8 mouse cellular contexts compared by ENCODE assay signal in genomic region chr15:24588943-24589342, GRCm38 (mm10).
DNase-seq lines count a peak whose midpoint lies in the region; ATAC-seq lines count a peak whose summit lies in the region.

No protein-coding gene starts in this region.

- no peak overlapping the region for H3K4me2 ChIP-seq in embryonic facial prominence, embryonic 11.5 days (ENCODE audit: low read depth, low read length)
- H3K4me2 ChIP-seq in hindbrain, embryonic 15.5 days, result no peak overlapping the region
- no peak overlapping the region for H3K4me2 ChIP-seq in neural tube, embryonic 12.5 days (replicated peaks)

- no peak overlapping the region for H3K4me3 ChIP-seq in embryonic facial prominence, embryonic 11.5 days (ENCODE audit: low read depth, low read length)
- no peak overlapping the region for H3K4me3 ChIP-seq in hindbrain, embryonic 15.5 days
- H3K4me3 ChIP-seq in limb, embryonic 10.5 days, result no peak overlapping the region
- H3K4me3 ChIP-seq in neural tube, embryonic 12.5 days, result no peak overlapping the region

- H3K4me1 ChIP-seq in embryonic facial prominence, embryonic 11.5 days (ENCODE audit: control insufficient read depth, insufficient read depth, low read length), result no peaks in the 10 kb centered on the region
- no peaks in the 10 kb centered on the region for H3K4me1 ChIP-seq in hindbrain, embryonic 15.5 days (replicated peaks)
- H3K4me1 ChIP-seq in limb, embryonic 10.5 days, result no peaks in the 10 kb centered on the region
- H3K4me1 ChIP-seq in neural tube, embryonic 12.5 days, result no peaks in the 10 kb centered on the region

- H3K9ac ChIP-seq in embryonic facial prominence, embryonic 11.5 days (replicated peaks; ENCODE audit: low read length), result no peak overlapping the region
- H3K9ac ChIP-seq in hindbrain, embryonic 15.5 days, result no peak overlapping the region
- no peak overlapping the region for H3K9ac ChIP-seq in neural tube, embryonic 12.5 days

- peak; percentile 81 for DNase-seq in testis, postnatal 10 days (ENCODE audit: low spot score)
- no peak for DNase-seq in testis, postnatal 14 days (ENCODE audit: low spot score)
- peak; percentile 68 for DNase-seq in adrenal gland, postnatal 10 days
- DNase-seq in embryonic facial prominence, embryonic 11.5 days (ENCODE audit: low spot score), result peak; percentile 78
- DNase-seq in limb, embryonic 10.5 days (ENCODE audit: low spot score), result peak; percentile 64
- DNase-seq in ovary, adult 18-20 months (ENCODE audit: low spot score), result no peak

- no peaks in the 10 kb centered on the region for H3K36me3 ChIP-seq in embryonic facial prominence, embryonic 11.5 days (replicated peaks; ENCODE audit: control insufficient read depth, insufficient read depth, low read depth, low read length)
- H3K36me3 ChIP-seq in hindbrain, embryonic 15.5 days, result no peaks in the 10 kb centered on the region
- no peaks in the 10 kb centered on the region for H3K36me3 ChIP-seq in limb, embryonic 10.5 days
- no peaks in the 10 kb centered on the region for H3K36me3 ChIP-seq in neural tube, embryonic 12.5 days

- H3K27me3 ChIP-seq in embryonic facial prominence, embryonic 11.5 days (ENCODE audit: control insufficient read depth, insufficient read depth, low read length), result no peaks in the 10 kb centered on the region
- no peaks in the 10 kb centered on the region for H3K27me3 ChIP-seq in hindbrain, embryonic 15.5 days
- H3K27me3 ChIP-seq in limb, embryonic 10.5 days (ENCODE audit: low read depth, poor library complexity, severe bottlenecking), result no peaks in the 10 kb centered on the region
- no peaks in the 10 kb centered on the region for H3K27me3 ChIP-seq in neural tube, embryonic 12.5 days (replicated peaks)

- H3K27ac ChIP-seq in embryonic facial prominence, embryonic 11.5 days (replicated peaks; ENCODE audit: low read depth, low read length), result no peak overlapping the region
- H3K27ac ChIP-seq in hindbrain, embryonic 15.5 days (replicated peaks), result no peak overlapping the region
- no peak overlapping the region for H3K27ac ChIP-seq in limb, embryonic 10.5 days
- no peak overlapping the region for H3K27ac ChIP-seq in neural tube, embryonic 12.5 days

- ATAC-seq in embryonic facial prominence, embryonic 11.5 days (replicated peaks; ENCODE audit: insufficient number of reproducible peaks, low FRiP score, low TSS enrichment, low read depth), result no peak
- peak; percentile 45; the same call in 1 of the 2 replicates for ATAC-seq in hindbrain, embryonic 15.5 days (ENCODE audit: low FRiP score, low read depth)
- ATAC-seq in neural tube, embryonic 12.5 days (ENCODE audit: low FRiP score, low read depth), result 0 out of 2 replicates have a peak, but pooled peaks have one; percentile 37

- no peaks in the 10 kb centered on the region for H3K9me3 ChIP-seq in embryonic facial prominence, embryonic 11.5 days (replicated peaks; ENCODE audit: control insufficient read depth, low read length)
- no peaks in the 10 kb centered on the region for H3K9me3 ChIP-seq in hindbrain, embryonic 15.5 days
- no peaks in the 10 kb centered on the region for H3K9me3 ChIP-seq in limb, embryonic 10.5 days (replicated peaks)
- H3K9me3 ChIP-seq in neural tube, embryonic 12.5 days, result no peaks in the 10 kb centered on the region

- 30% methylated on average over 4 of the region's 4 CpGs for WGBS in embryonic facial prominence, embryonic 11.5 days
- WGBS in hindbrain, embryonic 15.5 days, result 28% methylated on average over 4 of the region's 4 CpGs
- 39% methylated on average over 4 of the region's 4 CpGs for WGBS in limb, embryonic 10.5 days
- 33% methylated on average over 4 of the region's 4 CpGs for WGBS in neural tube, embryonic 12.5 days

Comparison
In these comparisons a context has a peak if more than half of its experiments do, and no peak if none do; other contexts are left out.
1. DNase-seq: peak in testis, postnatal 10 days (single experiment), adrenal gland, postnatal 10 days (single experiment), embryonic facial prominence, embryonic 11.5 days (single experiment) and limb, embryonic 10.5 days (single experiment); none in testis, postnatal 14 days (single experiment) and ovary, adult 18-20 months (single experiment).